Mouse (Mus musculus) lung, embryonic 16.5 days (tissue): ENCODE measurements around the gene Cxcl9. TPM values are rescaled to one million over a fixed set of nuclear protein-coding genes. Genes with fewer than 3 reads are reported as not detected.

Source experiments
- ATAC-seq: fragments of 200-750 bp; cut with Nextera tagmentation; 2 replicates; pipeline ENCODE4 v1.8.0; 2017; ENCODE audit warnings: low read depth, mild to moderate bottlenecking, moderate library complexity
- H3K27ac ChIP-seq: fragments of 300-500 bp; sonication (generic); 2 replicates; pipeline ENCODE4 v1.5.1; 2014; ENCODE audit warnings: mild to moderate bottlenecking, control low read depth, low read length
- H3K27me3 ChIP-seq: fragments of 300-500 bp; sonication (generic); 2 replicates; pipeline ENCODE4 v1.6.1; 2014; ENCODE audit warnings: low read depth, low read length, mixed read lengths; ENCODE audit not compliant: control insufficient read depth, insufficient read depth
- H3K36me3 ChIP-seq: fragments of 300-500 bp; sonication (generic); 2 replicates; pipeline ENCODE4 v1.6.1; 2014; ENCODE audit warnings: low read length; ENCODE audit not compliant: control insufficient read depth, insufficient read depth
- H3K4me1 ChIP-seq: fragments of 300-500 bp; sonication (generic); replicated peaks from 2 replicates; pipeline ENCODE4 v1.6.1; 2014; ENCODE audit warnings: low read length, mixed read lengths; ENCODE audit not compliant: control insufficient read depth, insufficient read depth
- H3K4me2 ChIP-seq: fragments of 300-500 bp; sonication (generic); 2 replicates; pipeline ENCODE4 v1.6.1; 2014; ENCODE audit warnings: low read depth, low read length, control low read depth
- H3K4me3 ChIP-seq: fragments of 300-500 bp; sonication (generic); 2 replicates; pipeline ENCODE4 v1.5.1; 2014; ENCODE audit warnings: mild to moderate bottlenecking, low read length, control low read depth
- H3K9ac ChIP-seq: fragments of 300-500 bp; sonication (generic); 2 replicates; pipeline ENCODE4 v1.6.1; 2014; ENCODE audit warnings: low read length, control low read depth
- H3K9me3 ChIP-seq: fragments of 300-500 bp; sonication (generic); 2 replicates; pipeline ENCODE4 v1.6.1; 2016; ENCODE audit warnings: low read length; ENCODE audit not compliant: control insufficient read depth
- WGBS: fragments of 180-500 bp; shearing (Covaris S2); extraction: QIAGEN DNeasy Blood & Tissue Kit; methylation state at CpG from one replicate; pipeline ENCODE4 v1.1.7; 2014; 5-methylcytosine and 5-hydroxymethylcytosine counted together
- polyA plus RNA-seq: library from polyadenylated mRNA; unstranded; fragments of >200 nt; fragmentation: Nextera tagmentation; extraction: Ambion mirVana; gene quantifications from 2 replicates; pipeline ENCODE4 v1.2.1, GENCODE M21; 2015

Cxcl9 gene
- polyA plus RNA-seq, 1 experiment from 2014 or later: not detected

DNA sequence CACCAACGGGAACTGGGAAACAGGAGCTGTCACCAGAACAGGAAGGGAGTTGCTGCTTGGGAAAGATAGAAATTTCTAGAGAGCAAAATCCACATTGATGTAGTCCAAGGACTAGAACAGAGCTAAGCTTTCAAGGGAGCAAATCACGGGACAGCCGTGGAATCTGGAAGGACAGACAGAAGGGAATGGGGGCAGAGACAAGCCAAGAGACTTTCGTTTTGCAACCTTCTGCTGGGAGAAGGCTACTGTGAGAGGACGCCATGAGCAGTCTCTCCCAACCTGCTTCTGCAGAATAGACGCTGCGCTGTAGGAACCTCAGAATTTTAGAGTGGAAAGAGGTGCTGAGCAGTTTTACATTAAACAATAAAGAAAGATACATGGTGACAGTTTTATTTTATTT, 21.9 kb upstream of the Cxcl9 start:
- H3K27ac ChIP-seq: no peak overlapping the region
- H3K9ac ChIP-seq: no peak overlapping the region
- 0 out of 2 replicates have a peak, but pooled peaks cover 3% of the 10 kb centered on the region for H3K27me3 ChIP-seq
- 78% methylated on average over 7 of the region's 7 CpGs for WGBS
- H3K4me2 ChIP-seq: no peak overlapping the region
- H3K4me3 ChIP-seq: no peak overlapping the region
- ATAC-seq: no peak
- no peaks in the 10 kb centered on the region for H3K9me3 ChIP-seq
- no peaks in the 10 kb centered on the region for H3K36me3 ChIP-seq
- peaks cover 7% of the 10 kb centered on the region; the same call in 1 of the 2 replicates for H3K4me1 ChIP-seq

- Histone ChIP-seq H3K27ac (no peak within 1 kb of the TSS), H3K4me3 (peak within 1 kb of the TSS; percentile 41), H3K36me3 (no peaks in the 10 kb centered on the region), H3K4me1 (peaks cover 7% of the 10 kb centered on the region; the same call in 1 of the 2 replicates), H3K9ac (peak within 1 kb of the TSS; percentile 38; the same call in 1 of the 2 replicates), H3K27me3 (0 out of 2 replicates have a peak, but pooled peaks cover 3% of the 10 kb centered on the region), H3K9me3 (no peaks in the 10 kb centered on the region), H3K4me2 (peak within 1 kb of the TSS; percentile 59)
- ATAC-seq: peak; percentile 41; the same call in 1 of the 2 replicates
- 11% methylated on average over 14 of the region's 14 CpGs for WGBS
Observed at GRCm38 (mm10) chr5:92348794-92349413, 21.0 kb upstream of the Cxcl9 start, which contains the start of gene Cxcl10. Gene Cxcl10 (minus strand): TSS chr5:92348889.

DNA sequence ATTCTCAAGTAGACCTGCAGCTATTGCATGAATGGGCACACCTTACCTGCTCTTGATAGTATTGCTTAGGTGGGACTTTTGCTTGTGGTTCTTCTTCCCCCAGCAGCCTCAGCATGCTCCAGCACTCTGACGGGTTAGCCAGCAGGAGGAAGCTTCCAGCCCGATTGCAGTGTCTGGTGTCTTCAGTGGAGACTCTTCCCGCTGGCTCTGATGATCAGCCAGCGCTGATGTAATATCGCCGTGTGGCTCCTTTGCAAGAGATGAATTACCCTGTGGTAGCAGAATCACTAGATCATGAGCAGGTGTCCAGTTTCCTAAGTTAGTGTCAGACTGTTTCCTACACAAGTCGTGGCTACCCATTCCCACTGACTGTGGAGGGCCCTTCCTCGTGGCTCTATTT, 17.1 kb upstream of the Cxcl9 start:
- Histone ChIP-seq H3K4me1 (peaks cover 4% of the 10 kb centered on the region; the same call in 1 of the 2 replicates), H3K4me3 (no peak overlapping the region), H3K4me2 (no peak overlapping the region), H3K27me3 (0 out of 2 replicates have a peak, but pooled peaks cover 3% of the 10 kb centered on the region), H3K27ac (no peak overlapping the region), H3K9me3 (no peaks in the 10 kb centered on the region), H3K9ac (no peak overlapping the region), H3K36me3 (no peaks in the 10 kb centered on the region)
- WGBS: 71% methylated on average over 8 of the region's 8 CpGs
- no peak for ATAC-seq

DNA sequence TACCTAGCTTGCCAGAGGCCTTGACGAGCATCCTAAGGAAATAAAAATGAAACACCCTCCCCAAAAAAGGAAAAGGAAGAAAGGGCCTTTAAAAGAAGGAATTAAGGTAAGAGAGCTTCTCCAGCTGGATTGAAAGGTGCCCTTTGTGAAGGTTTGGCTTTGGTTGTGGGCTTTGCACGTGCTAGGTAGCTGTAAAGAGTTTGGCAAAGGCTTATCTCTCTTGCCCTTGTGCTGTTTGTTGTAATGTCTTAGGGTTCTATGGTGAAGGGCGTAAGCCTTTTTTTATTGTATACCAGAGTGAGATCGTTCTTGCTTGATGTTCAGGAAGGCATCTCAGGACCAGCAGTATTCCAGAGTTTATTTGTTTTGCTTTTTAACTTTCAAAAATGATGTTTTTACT, 12.7 kb upstream of the Cxcl9 start:
- H3K27ac ChIP-seq: no peak overlapping the region
- H3K9ac ChIP-seq: no peak overlapping the region
- H3K4me2 ChIP-seq: no peak overlapping the region
- no peaks in the 10 kb centered on the region for H3K36me3 ChIP-seq
- no peaks in the 10 kb centered on the region for H3K9me3 ChIP-seq
- WGBS: 57% methylated on average over 4 of the region's 4 CpGs
- no peaks in the 10 kb centered on the region for H3K4me1 ChIP-seq
- no peaks in the 10 kb centered on the region for H3K27me3 ChIP-seq
- no peak for ATAC-seq
- H3K4me3 ChIP-seq: no peak overlapping the region

GRCm38 (mm10) chr5:92336743-92337142, 8.9 kb upstream of the Cxcl9 start:
- ATAC-seq: no peak
- WGBS: 72% methylated on average over 3 of the region's 3 CpGs
- 0 out of 2 replicates have a peak, but pooled peaks cover 2% of the 10 kb centered on the region for H3K4me1 ChIP-seq

GRCm38 (mm10) chr5:92332359-92332840, 4.5 kb upstream of the Cxcl9 start:
- Histone ChIP-seq H3K4me1 (0 out of 2 replicates have a peak, but pooled peaks cover 2% of the 10 kb centered on the region), H3K36me3 (no peaks in the 10 kb centered on the region), H3K4me2 (peak overlapping the region; percentile 50), H3K27ac (peak overlapping the region; percentile 77), H3K9ac (peak overlapping the region; percentile 36), H3K27me3 (no peaks in the 10 kb centered on the region), H3K4me3 (peak overlapping the region; percentile 7), H3K9me3 (no peaks in the 10 kb centered on the region)
- WGBS: 37% methylated on average over 9 of the region's 9 CpGs
- ATAC-seq: peak; percentile 91

More at GRCm38 (mm10) chr5:92336743-92337142, 8.9 kb upstream of the Cxcl9 start:
- Histone ChIP-seq H3K27me3 (no peaks in the 10 kb centered on the region), H3K27ac (no peak overlapping the region), H3K36me3 (no peaks in the 10 kb centered on the region), H3K9me3 (no peaks in the 10 kb centered on the region), H3K4me3 (no peak overlapping the region), H3K9ac (no peak overlapping the region), H3K4me2 (no peak overlapping the region)

- H3K4me2 ChIP-seq: peak within 1 kb of the TSS; percentile 50
- peak; percentile 34; the same call in 1 of the 2 replicates for ATAC-seq
- H3K4me1 ChIP-seq: 0 out of 2 replicates have a peak, but pooled peaks cover 2% of the 10 kb centered on the region
- H3K9ac ChIP-seq: peak within 1 kb of the TSS; percentile 36
- peak within 1 kb of the TSS; percentile 77 for H3K27ac ChIP-seq
- H3K9me3 ChIP-seq: no peaks in the 10 kb centered on the region
- 85% methylated on average over 17 of the region's 17 CpGs for WGBS
- H3K36me3 ChIP-seq: no peaks in the 10 kb centered on the region
- H3K27me3 ChIP-seq: no peaks in the 10 kb centered on the region
- peak within 1 kb of the TSS; percentile 7 for H3K4me3 ChIP-seq
Observed at GRCm38 (mm10) chr5:92331635-92332338, 3.9 kb upstream of the Cxcl9 start, which contains the start of gene Art3. Gene Art3 (plus strand): TSS chr5:92331827.

DNA sequence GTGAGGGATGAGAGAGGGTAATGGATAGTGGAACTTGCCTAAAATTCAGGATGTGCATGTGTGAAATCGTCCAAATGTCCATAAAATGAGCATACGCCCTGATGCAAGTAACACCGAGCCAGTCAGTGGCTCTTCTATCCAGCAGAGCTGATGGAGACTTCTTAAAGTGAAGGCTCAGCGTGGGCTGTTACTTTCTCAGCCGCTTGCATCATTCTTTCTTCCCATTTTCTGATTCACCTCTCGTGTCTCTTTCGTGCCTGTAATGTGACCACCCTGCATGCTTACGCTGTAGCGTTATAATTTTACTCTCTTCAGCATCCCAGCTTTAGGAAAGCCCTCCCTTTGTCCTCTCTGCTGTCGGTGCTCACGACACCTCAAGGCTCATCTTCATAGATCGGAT, 3.2 kb upstream of the Cxcl9 start:
- no peaks in the 10 kb centered on the region for H3K9me3 ChIP-seq
- no peak overlapping the region for H3K27ac ChIP-seq
- H3K9ac ChIP-seq: no peak overlapping the region
- WGBS: 83% methylated on average over 12 of the region's 12 CpGs
- no peaks in the 10 kb centered on the region for H3K36me3 ChIP-seq
- no peak for ATAC-seq
- no peaks in the 10 kb centered on the region for H3K27me3 ChIP-seq
- no peak overlapping the region for H3K4me2 ChIP-seq
- H3K4me3 ChIP-seq: no peak overlapping the region
- 0 out of 2 replicates have a peak, but pooled peaks cover 2% of the 10 kb centered on the region for H3K4me1 ChIP-seq

- Histone ChIP-seq H3K9ac (no peak overlapping the region), H3K9me3 (no peaks in the 10 kb centered on the region), H3K27ac (no peak overlapping the region), H3K36me3 (no peaks in the 10 kb centered on the region), H3K4me1 (peaks cover 9% of the 10 kb centered on the region), H3K4me3 (no peak overlapping the region), H3K4me2 (no peak overlapping the region), H3K27me3 (no peaks in the 10 kb centered on the region)
- 67% methylated on average over 6 of the region's 6 CpGs for WGBS
- ATAC-seq: no peak
Observed at GRCm38 (mm10) chr5:92327367-92327766, 512 bp downstream of the Cxcl9 start.
